Mouse (Mus musculus): ENCODE results near the gene Slc23a4. TPM values are rescaled to one million over a fixed set of nuclear protein-coding genes. Genes with fewer than 3 reads are reported as not detected.

The Slc23a4 gene
- polyA plus RNA-seq, 1 experiment from 2014 or later = 0.34 TPM

GRCm38 (mm10) chr6:34903851-34904250 lies 84.4 kb downstream of the Slc23a4 start:
- Histone ChIP-seq H3K9ac (ENCODE audit: low read length) (peak overlapping the region; percentile 54; the same call in 1 of the 2 replicates), H3K27ac (replicated peaks in 1 of 2; ENCODE audit: control insufficient read depth in 1 of 2, insufficient read depth in 1 of 2, low read depth in 2 of 2, low read length in 2 of 2) (peak overlapping the region; percentile 58 to 70; a peak in 3 of 4 replicates), H3K4me1 (ENCODE audit: control insufficient read depth in 2 of 2, insufficient read depth in 2 of 2, low read length in 2 of 2) (peaks cover 47 to 63% of the 10 kb centered on the region in 2 experiments), H3K9me3 (ENCODE audit: control insufficient read depth, low read length) (no peaks in the 10 kb centered on the region), H3K4me2 (ENCODE audit: low read length) (peak overlapping the region; percentile 49), H3K27me3 (ENCODE audit: control insufficient read depth, insufficient read depth, low read length) (no peaks in the 10 kb centered on the region), H3K4me3 (ENCODE audit: control insufficient read depth in 1 of 2, insufficient read depth in 1 of 2, low read depth in 1 of 2, low read length in 2 of 2) (no peak overlapping the region), H3K36me3 (ENCODE audit: control insufficient read depth, insufficient read depth, low read length) (peaks cover 61% of the 10 kb centered on the region)
- WGBS = 17% methylated on average over 10 of the region's 10 CpGs
- ATAC-seq (ENCODE audit: insufficient number of reproducible peaks, insufficient read depth, low FRiP score, low read depth) = no peak

GRCm38 (mm10) chr6:34903441-34903840 lies 84.8 kb downstream of the Slc23a4 start:
- Histone ChIP-seq H3K27me3 (ENCODE audit: control insufficient read depth, insufficient read depth, low read length) (no peaks in the 10 kb centered on the region), H3K9me3 (ENCODE audit: control insufficient read depth, low read length) (no peaks in the 10 kb centered on the region), H3K4me2 (ENCODE audit: low read length) (peak overlapping the region; percentile 49), H3K9ac (ENCODE audit: low read length) (peak overlapping the region; percentile 54; the same call in 1 of the 2 replicates), H3K27ac (replicated peaks in 1 of 2; ENCODE audit: control insufficient read depth in 1 of 2, insufficient read depth in 1 of 2, low read depth in 2 of 2, low read length in 2 of 2) (peak overlapping the region in 1 of 2 experiments; percentile 70; a peak in 2 of 4 replicates), H3K36me3 (ENCODE audit: control insufficient read depth, insufficient read depth, low read length) (peaks cover 58% of the 10 kb centered on the region), H3K4me3 (ENCODE audit: control insufficient read depth in 1 of 2, insufficient read depth in 1 of 2, low read depth in 1 of 2, low read length in 2 of 2) (no peak overlapping the region), H3K4me1 (ENCODE audit: control insufficient read depth in 2 of 2, insufficient read depth in 2 of 2, low read length in 2 of 2) (peaks cover 47 to 64% of the 10 kb centered on the region in 2 experiments)
- WGBS = 61% methylated on average over 5 of the region's 5 CpGs
- ATAC-seq (ENCODE audit: insufficient number of reproducible peaks, insufficient read depth, low FRiP score, low read depth) = no peak

- H3K4me3 ChIP-seq (ENCODE audit: control insufficient read depth in 1 of 2, insufficient read depth in 1 of 2, low read depth in 1 of 2, low read length in 2 of 2) = no peak overlapping the region
- H3K27me3 ChIP-seq (ENCODE audit: control insufficient read depth, insufficient read depth, low read length) = no peaks in the 10 kb centered on the region
- H3K4me2 ChIP-seq (ENCODE audit: low read length) = peak overlapping the region; percentile 45
- peaks cover 59% of the 10 kb centered on the region for H3K36me3 ChIP-seq (ENCODE audit: control insufficient read depth, insufficient read depth, low read length)
- WGBS = 69% methylated on average over 7 of the region's 7 CpGs
- H3K27ac ChIP-seq (replicated peaks in 1 of 2; ENCODE audit: control insufficient read depth in 1 of 2, insufficient read depth in 1 of 2, low read depth in 2 of 2, low read length in 2 of 2) = peak overlapping the region; percentile 70 to 73
- no peak for ATAC-seq (ENCODE audit: insufficient number of reproducible peaks, insufficient read depth, low FRiP score, low read depth)
- no peaks in the 10 kb centered on the region for H3K9me3 ChIP-seq (ENCODE audit: control insufficient read depth, low read length)
- peaks cover 41 to 61% of the 10 kb centered on the region in 2 experiments for H3K4me1 ChIP-seq (ENCODE audit: control insufficient read depth in 2 of 2, insufficient read depth in 2 of 2, low read length in 2 of 2)
- H3K9ac ChIP-seq (ENCODE audit: low read length) = 0 out of 2 replicates have a peak overlapping the region, but pooled peaks have one; percentile 5
Observed at GRCm38 (mm10) chr6:34902578-34902977, 85.6 kb downstream of the Slc23a4 start.

- ATAC-seq (ENCODE audit: insufficient number of reproducible peaks, insufficient read depth, low FRiP score, low read depth) = peak; percentile 33; the same call in 1 of the 2 replicates
- Histone ChIP-seq H3K9ac (ENCODE audit: low read length) (no peak overlapping the region), H3K4me3 (ENCODE audit: control insufficient read depth in 1 of 2, insufficient read depth in 1 of 2, low read depth in 1 of 2, low read length in 2 of 2) (no peak overlapping the region), H3K4me2 (ENCODE audit: low read length) (peak overlapping the region; percentile 45), H3K9me3 (ENCODE audit: control insufficient read depth, low read length) (no peaks in the 10 kb centered on the region), H3K27me3 (ENCODE audit: control insufficient read depth, insufficient read depth, low read length) (no peaks in the 10 kb centered on the region), H3K36me3 (ENCODE audit: control insufficient read depth, insufficient read depth, low read length) (peaks cover 58% of the 10 kb centered on the region), H3K27ac (replicated peaks in 1 of 2; ENCODE audit: control insufficient read depth in 1 of 2, insufficient read depth in 1 of 2, low read depth in 2 of 2, low read length in 2 of 2) (peak overlapping the region; percentile 70 to 73), H3K4me1 (ENCODE audit: control insufficient read depth in 2 of 2, insufficient read depth in 2 of 2, low read length in 2 of 2) (peaks cover 41 to 57% of the 10 kb centered on the region in 2 experiments)
- WGBS = 18% methylated on average over 9 of the region's 9 CpGs
Observed at GRCm38 (mm10) chr6:34901911-34902444, 86.2 kb downstream of the Slc23a4 start.

- Histone ChIP-seq H3K36me3 (ENCODE audit: control insufficient read depth, insufficient read depth, low read length) (peaks cover 58% of the 10 kb centered on the region), H3K27ac (replicated peaks in 1 of 2; ENCODE audit: control insufficient read depth in 1 of 2, insufficient read depth in 1 of 2, low read depth in 2 of 2, low read length in 2 of 2) (0 out of 4 replicates have a peak overlapping the region, but pooled peaks of 1 of the 2 experiments have one; percentile 3), H3K27me3 (ENCODE audit: control insufficient read depth, insufficient read depth, low read length) (no peaks in the 10 kb centered on the region), H3K9me3 (ENCODE audit: control insufficient read depth, low read length) (no peaks in the 10 kb centered on the region), H3K4me3 (ENCODE audit: control insufficient read depth in 1 of 2, insufficient read depth in 1 of 2, low read depth in 1 of 2, low read length in 2 of 2) (no peak overlapping the region), H3K9ac (ENCODE audit: low read length) (no peak overlapping the region), H3K4me1 (ENCODE audit: control insufficient read depth in 2 of 2, insufficient read depth in 2 of 2, low read length in 2 of 2) (peaks cover 41 to 54% of the 10 kb centered on the region in 2 experiments), H3K4me2 (ENCODE audit: low read length) (no peak overlapping the region)
- 61% methylated on average over 2 of the region's 2 CpGs for WGBS
- no peak for ATAC-seq (ENCODE audit: insufficient number of reproducible peaks, insufficient read depth, low FRiP score, low read depth)
Observed at GRCm38 (mm10) chr6:34900990-34901389, 87.2 kb downstream of the Slc23a4 start.

GRCm38 (mm10) chr6:34899127-34899526 lies 89.1 kb downstream of the Slc23a4 start:
- Histone ChIP-seq H3K4me2 (ENCODE audit: low read length) (no peak overlapping the region), H3K4me1 (ENCODE audit: control insufficient read depth in 2 of 2, insufficient read depth in 2 of 2, low read length in 2 of 2) (peaks cover 36 to 47% of the 10 kb centered on the region in 2 experiments), H3K27ac (replicated peaks in 1 of 2; ENCODE audit: control insufficient read depth in 1 of 2, insufficient read depth in 1 of 2, low read depth in 2 of 2, low read length in 2 of 2) (peak overlapping the region; percentile 15 to 30), H3K9ac (ENCODE audit: low read length) (no peak overlapping the region), H3K36me3 (ENCODE audit: control insufficient read depth, insufficient read depth, low read length) (peaks cover 58% of the 10 kb centered on the region), H3K27me3 (ENCODE audit: control insufficient read depth, insufficient read depth, low read length) (no peaks in the 10 kb centered on the region), H3K4me3 (ENCODE audit: control insufficient read depth in 1 of 2, insufficient read depth in 1 of 2, low read depth in 1 of 2, low read length in 2 of 2) (no peak overlapping the region), H3K9me3 (ENCODE audit: control insufficient read depth, low read length) (no peaks in the 10 kb centered on the region)
- peak; percentile 40 for ATAC-seq (ENCODE audit: insufficient number of reproducible peaks, insufficient read depth, low FRiP score, low read depth)
- WGBS = 20% methylated on average over 2 of the region's 2 CpGs

- Histone ChIP-seq H3K4me1 (ENCODE audit: control insufficient read depth in 2 of 2, insufficient read depth in 2 of 2, low read length in 2 of 2) (peaks cover 13 to 19% of the 10 kb centered on the region in 2 experiments), H3K36me3 (ENCODE audit: control insufficient read depth, insufficient read depth, low read length) (peaks cover 78% of the 10 kb centered on the region), H3K9me3 (ENCODE audit: control insufficient read depth, low read length) (no peaks in the 10 kb centered on the region), H3K4me3 (ENCODE audit: control insufficient read depth in 1 of 2, insufficient read depth in 1 of 2, low read depth in 1 of 2, low read length in 2 of 2) (no peak overlapping the region), H3K27me3 (ENCODE audit: control insufficient read depth, insufficient read depth, low read length) (no peaks in the 10 kb centered on the region), H3K4me2 (ENCODE audit: low read length) (no peak overlapping the region), H3K27ac (replicated peaks in 1 of 2; ENCODE audit: control insufficient read depth in 1 of 2, insufficient read depth in 1 of 2, low read depth in 2 of 2, low read length in 2 of 2) (no peak overlapping the region), H3K9ac (ENCODE audit: low read length) (no peak overlapping the region)
- no peak for ATAC-seq (ENCODE audit: insufficient number of reproducible peaks, insufficient read depth, low FRiP score, low read depth)
- WGBS = 58% methylated on average over 16 of the region's 16 CpGs
Observed at GRCm38 (mm10) chr6:34896168-34896780, 91.9 kb downstream of the Slc23a4 start.
